Mouse (Mus musculus): Measurements from ENCODE around the gene Apol7e. TPM values are rescaled to one million over a fixed set of nuclear protein-coding genes. Genes with fewer than 3 reads are reported as not detected.

The Apol7e gene
- polyA plus RNA-seq, 1 experiment, result 26.2 TPM

DNA sequence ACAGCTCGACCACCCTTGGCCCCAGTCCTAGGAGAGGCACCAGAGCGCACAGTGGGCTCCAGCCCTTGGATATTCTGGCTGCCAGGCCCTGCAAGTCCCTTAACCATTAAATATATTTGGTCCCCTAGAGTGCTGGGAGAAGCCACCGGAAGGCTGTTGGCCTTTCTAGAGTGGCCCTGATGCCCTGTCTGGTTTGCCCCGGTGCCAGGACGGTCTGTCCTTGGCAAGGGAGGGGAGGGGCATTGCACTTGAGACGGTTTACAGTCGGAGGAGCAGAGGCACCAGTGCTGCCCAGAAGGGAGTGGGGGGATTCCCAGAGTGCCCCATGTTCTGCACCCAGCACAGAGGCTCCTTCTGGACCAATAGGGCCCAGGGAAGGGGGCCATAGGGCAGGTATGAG lies 62.4 kb downstream of the Apol7e start:
- TF ChIP-seq CTCF (IDR thresholded peaks at IDR 0.05; ENCODE audit: borderline replicate concordance, control insufficient read depth, extremely low read depth, insufficient read depth, low read length, poor library complexity), result no peak
- no peak for TF ChIP-seq POLR2A (IDR thresholded peaks at IDR 0.05; ENCODE audit: control insufficient read depth, extremely low read depth, insufficient read depth, low read length, poor library complexity)
- Histone ChIP-seq H3K36me3 (ENCODE audit: control insufficient read depth, insufficient read depth, low read length) (peaks cover 60% of the 10 kb centered on the region), H3K4me1 (replicated peaks; ENCODE audit: control insufficient read depth, insufficient read depth, low read length) (no peaks in the 10 kb centered on the region), H3K27me3 (ENCODE audit: control insufficient read depth, insufficient read depth, low read length) (no peaks in the 10 kb centered on the region), H3K27ac (ENCODE audit: control insufficient read depth, insufficient read depth, low read length) (no peak overlapping the region), H3K4me3 (ENCODE audit: control insufficient read depth, insufficient read depth, low read length) (no peak overlapping the region)
- WGBS, result 95% methylated on average over 7 of the region's 7 CpGs
- no peak for DNase-seq

DNA sequence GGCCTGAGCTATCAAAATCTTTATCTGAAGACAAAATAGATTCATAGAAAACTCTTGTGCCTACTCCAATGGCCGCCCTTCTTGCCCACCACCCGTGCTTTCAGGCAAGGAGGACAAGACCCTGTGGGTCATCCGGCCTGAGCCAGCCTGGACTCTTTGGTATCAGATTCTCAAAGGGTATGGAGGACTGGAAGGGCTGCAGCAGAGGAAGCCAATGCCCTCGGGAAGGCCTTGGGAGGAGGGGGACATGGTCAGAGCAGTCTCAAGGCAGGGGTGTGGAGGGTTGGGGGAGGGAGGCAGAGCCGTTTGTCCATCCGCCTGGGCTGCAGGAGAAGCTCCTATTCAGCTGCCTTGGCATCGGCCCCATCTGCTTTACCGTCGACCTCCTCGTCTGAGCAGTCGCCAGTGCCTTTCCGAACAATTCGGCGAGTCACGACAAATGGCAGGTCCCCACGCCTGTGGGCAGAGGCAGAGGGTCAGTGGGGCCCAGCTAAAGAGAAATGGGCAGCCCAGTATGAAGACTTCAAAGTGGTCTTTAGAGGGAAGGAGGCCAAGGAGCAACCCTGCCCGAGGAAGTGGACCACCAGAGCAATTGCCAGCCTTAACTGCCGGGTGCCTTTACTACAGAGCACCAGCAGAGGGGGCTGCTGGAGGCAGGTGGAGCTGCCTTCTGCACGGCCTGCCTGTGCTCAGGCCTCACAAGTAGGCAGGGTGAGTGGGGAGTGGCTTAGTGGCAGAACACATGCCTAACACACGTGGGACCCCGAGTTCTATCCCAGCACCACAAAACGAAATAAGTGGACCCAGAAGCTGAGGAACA lies 63.1 kb downstream of the Apol7e start:
- H3K4me3 ChIP-seq (ENCODE audit: control insufficient read depth, insufficient read depth, low read length), result no peak overlapping the region
- H3K4me1 ChIP-seq (replicated peaks; ENCODE audit: control insufficient read depth, insufficient read depth, low read length), result no peaks in the 10 kb centered on the region
- H3K27me3 ChIP-seq (ENCODE audit: control insufficient read depth, insufficient read depth, low read length), result no peaks in the 10 kb centered on the region
- WGBS, result 79% methylated on average over 22 of the region's 22 CpGs
- TF ChIP-seq CTCF (IDR thresholded peaks at IDR 0.05; ENCODE audit: borderline replicate concordance, control insufficient read depth, extremely low read depth, insufficient read depth, low read length, poor library complexity) (peak; percentile 80), POLR2A (IDR thresholded peaks at IDR 0.05; ENCODE audit: control insufficient read depth, extremely low read depth, insufficient read depth, low read length, poor library complexity) (no peak)
- H3K36me3 ChIP-seq (ENCODE audit: control insufficient read depth, insufficient read depth, low read length), result peaks cover 67% of the 10 kb centered on the region
- DNase-seq, result peak; percentile 59
- no peak overlapping the region for H3K27ac ChIP-seq (ENCODE audit: control insufficient read depth, insufficient read depth, low read length)

DNA sequence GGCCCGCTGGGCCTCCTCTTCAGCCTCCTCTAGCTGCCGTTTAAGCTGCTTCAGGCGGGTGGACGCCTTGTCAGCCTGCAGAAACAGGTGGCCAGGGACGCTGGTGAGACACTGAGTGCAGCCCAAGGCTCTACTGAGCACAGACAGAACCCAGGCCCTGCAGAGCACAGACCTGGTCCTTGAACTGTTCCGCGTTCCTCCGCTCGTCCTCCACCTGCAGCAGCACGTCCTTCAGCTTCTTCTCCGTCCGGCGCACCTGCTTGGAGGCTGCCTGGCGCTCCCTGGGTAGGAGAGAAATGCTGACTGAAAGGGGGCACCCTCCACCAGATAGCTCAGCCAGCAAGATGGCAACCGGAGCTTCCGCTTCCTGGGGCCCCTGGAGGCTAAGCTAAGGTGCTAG lies 64.4 kb downstream of the Apol7e start:
- TF ChIP-seq CTCF (IDR thresholded peaks at IDR 0.05; ENCODE audit: borderline replicate concordance, control insufficient read depth, extremely low read depth, insufficient read depth, low read length, poor library complexity), result no peak
- no peak for TF ChIP-seq POLR2A (IDR thresholded peaks at IDR 0.05; ENCODE audit: control insufficient read depth, extremely low read depth, insufficient read depth, low read length, poor library complexity)
- H3K27ac ChIP-seq (ENCODE audit: control insufficient read depth, insufficient read depth, low read length), result no peak overlapping the region
- no peak for DNase-seq
- H3K36me3 ChIP-seq (ENCODE audit: control insufficient read depth, insufficient read depth, low read length), result peaks cover 79% of the 10 kb centered on the region
- no peak overlapping the region for H3K4me3 ChIP-seq (ENCODE audit: control insufficient read depth, insufficient read depth, low read length)
- WGBS, result 96% methylated on average over 16 of the region's 16 CpGs
- H3K27me3 ChIP-seq (ENCODE audit: control insufficient read depth, insufficient read depth, low read length), result no peaks in the 10 kb centered on the region
- H3K4me1 ChIP-seq (replicated peaks; ENCODE audit: control insufficient read depth, insufficient read depth, low read length), result no peaks in the 10 kb centered on the region

GRCm38 (mm10) chr15:77763702-77764101 lies 65.0 kb downstream of the Apol7e start:
- peaks cover 86% of the 10 kb centered on the region for H3K36me3 ChIP-seq (ENCODE audit: control insufficient read depth, insufficient read depth, low read length)
- DNase-seq, result no peak
- no peaks in the 10 kb centered on the region for H3K4me1 ChIP-seq (replicated peaks; ENCODE audit: control insufficient read depth, insufficient read depth, low read length)

DNA sequence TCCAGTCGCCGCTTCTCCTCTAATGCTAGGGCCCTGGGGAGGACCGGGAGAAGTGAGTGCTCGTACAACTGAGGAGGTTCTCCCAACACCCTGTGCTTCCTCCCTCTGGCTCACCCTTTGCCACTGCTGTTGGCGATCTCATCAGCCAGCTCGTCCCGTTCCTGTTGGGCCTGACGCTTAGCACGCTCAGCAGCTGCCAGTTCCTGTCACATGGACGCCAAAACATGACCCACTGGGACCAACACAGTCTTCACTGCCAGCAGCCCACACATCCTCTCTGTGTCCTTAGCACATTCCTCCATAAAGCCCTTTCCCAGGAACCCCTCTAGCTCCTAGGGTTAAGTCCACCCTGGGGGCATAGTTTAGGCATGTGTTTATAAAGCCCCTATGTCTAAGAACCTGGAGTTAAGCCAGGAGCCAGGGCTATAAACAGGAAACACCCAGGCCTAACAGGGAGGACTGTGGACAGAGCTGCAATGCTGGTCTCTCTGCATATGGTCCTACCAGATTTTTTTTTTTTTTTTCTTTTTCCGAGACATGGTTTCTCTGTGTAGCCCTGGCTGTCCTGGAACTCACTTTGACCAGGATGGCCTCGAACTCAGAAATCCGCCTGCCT lies 65.8 kb downstream of the Apol7e start:
- TF ChIP-seq CTCF (IDR thresholded peaks at IDR 0.05; ENCODE audit: borderline replicate concordance, control insufficient read depth, extremely low read depth, insufficient read depth, low read length, poor library complexity), result no peak
- TF ChIP-seq POLR2A (IDR thresholded peaks at IDR 0.05; ENCODE audit: control insufficient read depth, extremely low read depth, insufficient read depth, low read length, poor library complexity), result no peak
- no peak overlapping the region for H3K27ac ChIP-seq (ENCODE audit: control insufficient read depth, insufficient read depth, low read length)
- no peak overlapping the region for H3K4me3 ChIP-seq (ENCODE audit: control insufficient read depth, insufficient read depth, low read length)
- WGBS, result 91% methylated on average over 13 of the region's 13 CpGs
- no peaks in the 10 kb centered on the region for H3K4me1 ChIP-seq (replicated peaks; ENCODE audit: control insufficient read depth, insufficient read depth, low read length)
- no peaks in the 10 kb centered on the region for H3K27me3 ChIP-seq (ENCODE audit: control insufficient read depth, insufficient read depth, low read length)
- DNase-seq, result no peak
- H3K36me3 ChIP-seq (ENCODE audit: control insufficient read depth, insufficient read depth, low read length), result peaks cover 94% of the 10 kb centered on the region

More at GRCm38 (mm10) chr15:77763702-77764101, 65.0 kb downstream of the Apol7e start:
- no peaks in the 10 kb centered on the region for H3K27me3 ChIP-seq (ENCODE audit: control insufficient read depth, insufficient read depth, low read length)
- H3K4me3 ChIP-seq (ENCODE audit: control insufficient read depth, insufficient read depth, low read length), result no peak overlapping the region
- H3K27ac ChIP-seq (ENCODE audit: control insufficient read depth, insufficient read depth, low read length), result no peak overlapping the region
- TF ChIP-seq POLR2A (IDR thresholded peaks at IDR 0.05; ENCODE audit: control insufficient read depth, extremely low read depth, insufficient read depth, low read length, poor library complexity), result no peak
- TF ChIP-seq CTCF (IDR thresholded peaks at IDR 0.05; ENCODE audit: borderline replicate concordance, control insufficient read depth, extremely low read depth, insufficient read depth, low read length, poor library complexity), result no peak
- WGBS, result 93% methylated on average over 11 of the region's 11 CpGs

DNA sequence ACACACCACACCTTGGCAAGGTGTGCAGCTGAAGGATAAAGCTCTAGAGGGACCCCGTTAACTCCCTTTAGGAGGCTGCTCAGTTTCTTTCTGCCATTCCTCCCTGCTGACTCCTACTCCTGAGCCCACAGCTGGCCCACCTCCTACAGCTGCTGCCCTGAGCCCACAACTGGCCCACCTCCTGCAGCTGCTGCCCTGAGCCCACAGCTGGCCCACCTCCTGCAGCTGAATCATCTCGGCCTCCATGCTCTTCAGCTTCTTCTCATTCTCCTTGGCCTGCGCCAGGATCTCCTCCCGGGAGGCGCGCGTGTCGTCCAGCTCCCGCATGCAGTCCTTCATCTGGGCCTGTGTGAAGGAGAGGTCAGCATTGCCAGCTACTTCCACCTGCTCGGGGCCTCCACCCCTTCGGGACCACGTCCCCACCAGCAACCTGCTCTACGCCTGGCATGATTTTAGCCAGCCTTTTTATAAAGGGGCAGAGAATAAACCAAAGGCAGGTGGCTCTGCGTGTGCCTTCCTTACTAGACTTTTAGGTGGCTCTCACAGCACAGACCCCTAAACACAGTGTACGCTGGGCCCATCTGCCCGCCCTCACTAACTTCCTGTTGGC lies 66.9 kb downstream of the Apol7e start:
- TF ChIP-seq CTCF (IDR thresholded peaks at IDR 0.05; ENCODE audit: borderline replicate concordance, control insufficient read depth, extremely low read depth, insufficient read depth, low read length, poor library complexity) (no peak), POLR2A (IDR thresholded peaks at IDR 0.05; ENCODE audit: control insufficient read depth, extremely low read depth, insufficient read depth, low read length, poor library complexity) (no peak)
- Histone ChIP-seq H3K4me3 (ENCODE audit: control insufficient read depth, insufficient read depth, low read length) (no peak overlapping the region), H3K27me3 (ENCODE audit: control insufficient read depth, insufficient read depth, low read length) (no peaks in the 10 kb centered on the region), H3K27ac (ENCODE audit: control insufficient read depth, insufficient read depth, low read length) (no peak overlapping the region), H3K36me3 (ENCODE audit: control insufficient read depth, insufficient read depth, low read length) (peaks cover 99% of the 10 kb centered on the region), H3K4me1 (replicated peaks; ENCODE audit: control insufficient read depth, insufficient read depth, low read length) (no peaks in the 10 kb centered on the region)
- WGBS, result 94% methylated on average over 16 of the region's 16 CpGs
- DNase-seq, result no peak
